Mouse (Mus musculus) hindbrain, embryonic 11.5 days (tissue): ENCODE data around the gene Rnf183. TPM values are rescaled to one million over a fixed set of nuclear protein-coding genes. Genes with fewer than 3 reads are reported as not detected.
"Not testable (repeated sequence)": the region's sequence is repeated elsewhere in the genome, so short reads cannot be mapped to it uniquely, and the experiment has no call there.

Experiments
- ATAC-seq: fragments of 200-750 bp; cut with Nextera tagmentation; 2 replicates; pipeline ENCODE4 v1.8.0; 2017; ENCODE audit warnings: mild to moderate bottlenecking, moderate TSS enrichment, moderate library complexity; ENCODE audit not compliant: low FRiP score
- DNase-seq: peaks from one replicate; pipeline ENCODE4 v3.0.0-alpha.2; 2015; ENCODE audit warnings: low spot score
- H3K27ac ChIP-seq: fragments of 300-500 bp; sonication (generic); 2 replicates; pipeline ENCODE4 v1.5.1; 2014; ENCODE audit warnings: mild to moderate bottlenecking, low read depth, low read length
- H3K27me3 ChIP-seq: fragments of 300-500 bp; sonication (generic); 2 replicates; pipeline ENCODE4 v1.6.1; 2014; ENCODE audit warnings: mild to moderate bottlenecking, low read length, moderate library complexity, mixed read lengths; ENCODE audit not compliant: control insufficient read depth, insufficient read depth
- H3K36me3 ChIP-seq: fragments of 300-500 bp; sonication (generic); 2 replicates; pipeline ENCODE4 v1.6.1; 2014; ENCODE audit warnings: mild to moderate bottlenecking, low read length, moderate library complexity, mixed read lengths; ENCODE audit not compliant: control insufficient read depth, insufficient read depth
- H3K4me1 ChIP-seq: fragments of 300-500 bp; sonication (generic); replicated peaks from 2 replicates; pipeline ENCODE4 v1.6.1; 2014; ENCODE audit warnings: low read length, mixed read lengths; ENCODE audit not compliant: control insufficient read depth, insufficient read depth
- H3K4me2 ChIP-seq: fragments of 300-500 bp; sonication (generic); replicated peaks from 2 replicates; pipeline ENCODE4 v1.6.1; 2014; ENCODE audit warnings: mild to moderate bottlenecking, low read depth, low read length
- H3K4me3 ChIP-seq: fragments of 300-500 bp; sonication (generic); 2 replicates; pipeline ENCODE4 v1.5.1; 2014; ENCODE audit warnings: low read depth, low read length
- H3K9ac ChIP-seq: fragments of 300-500 bp; sonication (generic); 2 replicates; pipeline ENCODE4 v1.6.1; 2014; ENCODE audit warnings: low read depth, low read length
- H3K9me3 ChIP-seq: fragments of 300-500 bp; sonication (generic); 2 replicates; pipeline ENCODE4 v1.6.1; 2016; ENCODE audit warnings: low read length; ENCODE audit not compliant: control insufficient read depth
- WGBS: fragments of 180-500 bp; shearing (Covaris S2); extraction: QIAGEN DNeasy Blood & Tissue Kit; methylation state at CpG from one replicate; pipeline ENCODE4 v1.1.7; 2014; 5-methylcytosine and 5-hydroxymethylcytosine counted together
- polyA plus RNA-seq: library from polyadenylated mRNA; unstranded; fragments of >200 nt; fragmentation: Nextera tagmentation; extraction: Ambion mirVana; gene quantifications from 2 replicates; pipeline ENCODE4 v1.2.1, GENCODE M21; 2014

Rnf183 gene
- not detected in 2 replicates for polyA plus RNA-seq

GRCm38 (mm10) chr4:62435081-62435480 lies at the start of gene Rnf183:
Rnf183 (minus strand) TSS chr4:62435252.
- Histone ChIP-seq H3K27me3 (no peaks in the 10 kb centered on the region), H3K9ac (no peak within 1 kb of the TSS), H3K36me3 (no peaks in the 10 kb centered on the region), H3K4me3 (no peak within 1 kb of the TSS), H3K27ac (no peak within 1 kb of the TSS), H3K4me1 (no peaks in the 10 kb centered on the region), H3K9me3 (no peaks in the 10 kb centered on the region), H3K4me2 (no peak within 1 kb of the TSS)
- DNase-seq = no peak
- ATAC-seq = no peak
- 88% methylated on average over 6 of the region's 6 CpGs for WGBS

GRCm38 (mm10) chr4:62480709-62481605 lies 45.9 kb upstream of the Rnf183 start:
- H3K36me3 ChIP-seq = no peaks in the 10 kb centered on the region
- H3K27me3 ChIP-seq = peaks cover 21% of the 10 kb centered on the region
- H3K27ac ChIP-seq = no peak overlapping the region
- peaks cover 2% of the 10 kb centered on the region; the same call in 1 of the 2 replicates for H3K4me1 ChIP-seq
- WGBS = 53% methylated on average over 10 of the region's 10 CpGs
- H3K4me2 ChIP-seq = no peak overlapping the region
- no peaks in the 10 kb centered on the region for H3K9me3 ChIP-seq
- no peak for ATAC-seq
- H3K9ac ChIP-seq = no peak overlapping the region
- DNase-seq = no peak
- H3K4me3 ChIP-seq = no peak overlapping the region

- 3% methylated on average over 64 of the region's 71 CpGs for WGBS
- peak within 1 kb of the TSS; percentile 37 for H3K4me3 ChIP-seq
- H3K4me1 ChIP-seq = peaks cover 2% of the 10 kb centered on the region; the same call in 1 of the 2 replicates
- no peak within 1 kb of the TSS for H3K27ac ChIP-seq
- no peaks in the 10 kb centered on the region for H3K9me3 ChIP-seq
- no peak within 1 kb of the TSS for H3K9ac ChIP-seq
- peak within 1 kb of the TSS; percentile 75 for H3K4me2 ChIP-seq
- peaks cover 21% of the 10 kb centered on the region for H3K27me3 ChIP-seq
- peak; percentile 50 for DNase-seq
- ATAC-seq = peak; percentile 66
- no peaks in the 10 kb centered on the region for H3K36me3 ChIP-seq
Measured at GRCm38 (mm10) chr4:62479937-62480708, 45.1 kb upstream of the Rnf183 start, which contains the start of gene Bspry. Bspry (plus strand) TSS chr4:62480053.

GRCm38 (mm10) chr4:62479593-62479936 lies 44.5 kb upstream of the Rnf183 start:
- H3K36me3 ChIP-seq, DNase-seq, ATAC-seq, H3K27ac ChIP-seq, H3K9ac ChIP-seq, H3K4me1 ChIP-seq, H3K9me3 ChIP-seq: not testable (repeated sequence)
- H3K4me2 ChIP-seq = peak overlapping the region; percentile 75
- peaks cover 21% of the 10 kb centered on the region for H3K27me3 ChIP-seq
- H3K4me3 ChIP-seq = peak overlapping the region; percentile 37
- WGBS = 13% methylated on average over 11 of the region's 11 CpGs

GRCm38 (mm10) chr4:62477542-62478244 lies 42.6 kb upstream of the Rnf183 start:
- ATAC-seq (no peak), DNase-seq (no peak)
- H3K4me3 ChIP-seq = no peak overlapping the region
- H3K36me3 ChIP-seq = no peaks in the 10 kb centered on the region
- no peak overlapping the region for H3K27ac ChIP-seq
- H3K4me2 ChIP-seq = no peak overlapping the region
- peaks cover 2% of the 10 kb centered on the region; the same call in 1 of the 2 replicates for H3K4me1 ChIP-seq
- H3K9ac ChIP-seq = no peak overlapping the region
- WGBS = 83% methylated on average over 6 of the region's 6 CpGs
- H3K27me3 ChIP-seq = peaks cover 21% of the 10 kb centered on the region
- no peaks in the 10 kb centered on the region for H3K9me3 ChIP-seq

GRCm38 (mm10) chr4:62475793-62476192 lies 40.7 kb upstream of the Rnf183 start:
- Histone ChIP-seq H3K9me3 (no peaks in the 10 kb centered on the region), H3K36me3 (no peaks in the 10 kb centered on the region), H3K4me2 (no peak overlapping the region), H3K27ac (no peak overlapping the region), H3K27me3 (peaks cover 19% of the 10 kb centered on the region), H3K4me1 (peaks cover 2% of the 10 kb centered on the region; the same call in 1 of the 2 replicates), H3K4me3 (no peak overlapping the region), H3K9ac (no peak overlapping the region)
- no peak for DNase-seq
- ATAC-seq = no peak
- 93% methylated on average over 6 of the region's 6 CpGs for WGBS

GRCm38 (mm10) chr4:62475131-62475530 lies 40.1 kb upstream of the Rnf183 start:
- Histone ChIP-seq H3K27me3 (peaks cover 14% of the 10 kb centered on the region), H3K4me2 (no peak overlapping the region), H3K9me3 (no peaks in the 10 kb centered on the region), H3K36me3 (no peaks in the 10 kb centered on the region), H3K9ac (no peak overlapping the region), H3K4me3 (no peak overlapping the region), H3K4me1 (peaks cover 2% of the 10 kb centered on the region; the same call in 1 of the 2 replicates), H3K27ac (no peak overlapping the region)
- DNase-seq (no peak), ATAC-seq (no peak)
- whole genome bisulfite sequencing = 82% methylated on average over 2 of the region's 2 CpGs

GRCm38 (mm10) chr4:62472071-62472470 lies 37.0 kb upstream of the Rnf183 start:
- 100% methylated on average over 2 of the region's 2 CpGs for WGBS

More at GRCm38 (mm10) chr4:62472071-62472470, 37.0 kb upstream of the Rnf183 start:
- Histone ChIP-seq H3K9ac (no peak overlapping the region), H3K4me2 (no peak overlapping the region), H3K9me3 (no peaks in the 10 kb centered on the region), H3K27ac (no peak overlapping the region), H3K27me3 (no peaks in the 10 kb centered on the region), H3K4me1 (no peaks in the 10 kb centered on the region), H3K36me3 (no peaks in the 10 kb centered on the region), H3K4me3 (no peak overlapping the region)
- DNase-seq (no peak), ATAC-seq (no peak)
